Mouse (Mus musculus): ENCODE data around the gene Ctsh. TPM values are rescaled to one million over a fixed set of nuclear protein-coding genes. Genes with fewer than 3 reads are reported as not detected.

Ctsh gene
- polyA plus RNA-seq, 1 experiment from 2014 or later, result 56.6 TPM

DNA sequence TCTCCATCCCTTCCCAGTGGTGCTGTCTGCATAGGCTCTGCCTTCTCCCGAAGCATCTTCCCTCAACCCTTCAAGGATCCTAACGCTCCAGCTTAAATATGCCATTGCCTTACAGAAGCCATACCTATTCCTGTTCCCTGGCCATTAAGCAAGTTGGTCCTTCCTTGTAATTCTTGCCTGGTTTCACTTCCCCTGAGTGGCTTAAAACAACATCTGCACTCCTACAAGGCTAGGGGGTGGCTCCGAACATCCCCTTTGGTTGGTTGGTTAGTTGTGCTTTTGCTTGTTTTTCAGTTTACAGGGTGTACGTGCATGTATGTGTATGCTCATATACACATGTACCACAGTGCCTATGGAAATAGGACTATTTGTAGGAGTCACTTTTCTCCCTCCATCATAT, 32.5 kb upstream of the Ctsh start:
- H3K36me3 ChIP-seq (ENCODE audit: control insufficient read depth, insufficient read depth, low read length), result no peaks in the 10 kb centered on the region
- H3K9ac ChIP-seq (ENCODE audit: low read length), result no peak overlapping the region
- H3K27ac ChIP-seq (replicated peaks in 1 of 2; ENCODE audit: control insufficient read depth in 1 of 2, insufficient read depth in 1 of 2, low read depth in 2 of 2, low read length in 2 of 2), result no peak overlapping the region
- H3K4me3 ChIP-seq (ENCODE audit: control insufficient read depth in 1 of 2, insufficient read depth in 1 of 2, low read depth in 1 of 2, low read length in 2 of 2), result no peak overlapping the region
- no peaks in the 10 kb centered on the region for H3K4me1 ChIP-seq (ENCODE audit: control insufficient read depth in 2 of 2, insufficient read depth in 2 of 2, low read length in 2 of 2)
- ATAC-seq (ENCODE audit: insufficient number of reproducible peaks, insufficient read depth, low FRiP score, low read depth), result no peak
- 77% methylated on average over 4 of the region's 4 CpGs for WGBS
- H3K9me3 ChIP-seq (ENCODE audit: control insufficient read depth, low read length), result no peaks in the 10 kb centered on the region
- no peak overlapping the region for H3K4me2 ChIP-seq (ENCODE audit: low read length)
- no peaks in the 10 kb centered on the region for H3K27me3 ChIP-seq (ENCODE audit: control insufficient read depth, insufficient read depth, low read length)

DNA sequence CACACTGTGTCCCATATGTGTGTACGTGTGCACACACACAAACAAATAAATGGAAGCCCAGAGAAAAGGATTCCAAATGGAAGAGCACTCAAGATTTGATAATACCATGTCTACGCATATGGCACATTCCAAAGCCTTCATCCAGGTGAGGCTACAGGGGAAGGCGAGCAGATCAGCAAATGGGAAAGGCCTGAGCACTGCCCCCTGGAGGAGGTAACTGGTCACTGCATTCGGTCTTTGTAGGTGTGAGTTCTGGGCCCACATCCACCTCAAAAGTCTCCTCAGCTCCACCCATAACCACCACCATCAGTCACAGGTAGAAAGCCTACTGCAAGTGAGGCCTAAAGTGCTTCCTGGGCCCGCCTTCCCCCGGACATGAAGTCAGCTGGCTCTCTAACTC, 26.2 kb upstream of the Ctsh start:
- no peak overlapping the region for H3K9ac ChIP-seq (ENCODE audit: low read length)
- WGBS, result 89% methylated on average over 6 of the region's 6 CpGs

DNA sequence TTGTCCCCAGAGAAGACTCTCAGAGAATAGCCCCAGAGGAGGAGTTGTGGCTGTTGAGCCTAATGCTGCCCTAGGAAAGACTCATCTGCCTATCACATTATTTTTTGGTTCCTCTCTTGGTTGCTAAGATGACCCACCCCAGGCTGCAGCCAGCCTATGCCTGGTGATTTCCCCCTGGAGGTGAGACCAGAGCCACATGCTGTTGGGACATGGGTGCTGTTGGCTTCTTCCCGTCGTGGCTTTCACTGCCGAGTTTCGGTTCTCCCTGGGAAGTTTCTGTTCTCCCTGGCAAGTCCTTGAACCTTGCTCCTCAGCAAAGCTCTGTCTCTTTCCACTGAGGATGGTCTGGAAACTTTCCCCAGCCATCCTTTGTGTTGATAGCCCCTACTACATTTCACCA, 20.0 kb upstream of the Ctsh start:
- H3K27me3 ChIP-seq (ENCODE audit: control insufficient read depth, insufficient read depth, low read length), result no peaks in the 10 kb centered on the region
- no peak overlapping the region for H3K9ac ChIP-seq (ENCODE audit: low read length)
- no peaks in the 10 kb centered on the region for H3K36me3 ChIP-seq (ENCODE audit: control insufficient read depth, insufficient read depth, low read length)
- H3K4me2 ChIP-seq (ENCODE audit: low read length), result no peak overlapping the region
- ATAC-seq (ENCODE audit: insufficient number of reproducible peaks, insufficient read depth, low FRiP score, low read depth), result no peak
- no peak overlapping the region for H3K27ac ChIP-seq (replicated peaks in 1 of 2; ENCODE audit: control insufficient read depth in 1 of 2, insufficient read depth in 1 of 2, low read depth in 2 of 2, low read length in 2 of 2)
- no peak overlapping the region for H3K4me3 ChIP-seq (ENCODE audit: control insufficient read depth in 1 of 2, insufficient read depth in 1 of 2, low read depth in 1 of 2, low read length in 2 of 2)
- no peaks in the 10 kb centered on the region for H3K9me3 ChIP-seq (ENCODE audit: control insufficient read depth, low read length)
- H3K4me1 ChIP-seq (ENCODE audit: control insufficient read depth in 2 of 2, insufficient read depth in 2 of 2, low read length in 2 of 2), result no peaks in the 10 kb centered on the region
- 62% methylated on average over 4 of the region's 4 CpGs for WGBS

More for the DNA sequence above, 26.2 kb upstream of the Ctsh start:
- Histone ChIP-seq H3K27me3 (ENCODE audit: control insufficient read depth, insufficient read depth, low read length) (no peaks in the 10 kb centered on the region), H3K4me1 (ENCODE audit: control insufficient read depth in 2 of 2, insufficient read depth in 2 of 2, low read length in 2 of 2) (no peaks in the 10 kb centered on the region), H3K9me3 (ENCODE audit: control insufficient read depth, low read length) (no peaks in the 10 kb centered on the region), H3K4me2 (ENCODE audit: low read length) (no peak overlapping the region), H3K4me3 (ENCODE audit: control insufficient read depth in 1 of 2, insufficient read depth in 1 of 2, low read depth in 1 of 2, low read length in 2 of 2) (no peak overlapping the region), H3K36me3 (ENCODE audit: control insufficient read depth, insufficient read depth, low read length) (no peaks in the 10 kb centered on the region), H3K27ac (replicated peaks in 1 of 2; ENCODE audit: control insufficient read depth in 1 of 2, insufficient read depth in 1 of 2, low read depth in 2 of 2, low read length in 2 of 2) (no peak overlapping the region)
- ATAC-seq (ENCODE audit: insufficient number of reproducible peaks, insufficient read depth, low FRiP score, low read depth), result no peak

DNA sequence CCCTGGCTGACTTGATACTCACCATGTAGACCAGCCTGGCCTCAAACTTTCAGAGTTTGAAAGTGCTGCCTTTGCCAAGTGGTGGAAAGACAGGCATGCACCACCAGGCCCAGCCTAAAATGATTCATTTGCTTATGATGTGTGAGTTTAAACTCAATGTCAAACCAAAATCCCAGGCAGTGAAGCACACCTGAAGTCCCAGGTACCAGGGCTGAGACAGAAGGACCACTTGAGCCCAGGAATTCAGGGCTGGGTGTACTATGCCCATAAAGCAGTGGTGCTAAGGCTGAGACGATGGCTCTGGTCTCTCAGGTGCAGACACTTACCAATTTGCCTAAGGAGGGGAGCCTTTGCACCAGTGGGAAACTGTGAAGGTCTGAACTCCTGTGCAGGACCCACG, 18.8 kb upstream of the Ctsh start:
- no peak overlapping the region for H3K27ac ChIP-seq (replicated peaks in 1 of 2; ENCODE audit: control insufficient read depth in 1 of 2, insufficient read depth in 1 of 2, low read depth in 2 of 2, low read length in 2 of 2)
- H3K4me3 ChIP-seq (ENCODE audit: control insufficient read depth in 1 of 2, insufficient read depth in 1 of 2, low read depth in 1 of 2, low read length in 2 of 2), result no peak overlapping the region
- WGBS, result 67% methylated on average over 2 of the region's 2 CpGs
- H3K9ac ChIP-seq (ENCODE audit: low read length), result no peak overlapping the region
- H3K4me2 ChIP-seq (ENCODE audit: low read length), result no peak overlapping the region
- H3K4me1 ChIP-seq (ENCODE audit: control insufficient read depth in 2 of 2, insufficient read depth in 2 of 2, low read length in 2 of 2), result no peaks in the 10 kb centered on the region
- no peaks in the 10 kb centered on the region for H3K36me3 ChIP-seq (ENCODE audit: control insufficient read depth, insufficient read depth, low read length)
- H3K9me3 ChIP-seq (ENCODE audit: control insufficient read depth, low read length), result no peaks in the 10 kb centered on the region
- no peak for ATAC-seq (ENCODE audit: insufficient number of reproducible peaks, insufficient read depth, low FRiP score, low read depth)
- H3K27me3 ChIP-seq (ENCODE audit: control insufficient read depth, insufficient read depth, low read length), result no peaks in the 10 kb centered on the region

DNA sequence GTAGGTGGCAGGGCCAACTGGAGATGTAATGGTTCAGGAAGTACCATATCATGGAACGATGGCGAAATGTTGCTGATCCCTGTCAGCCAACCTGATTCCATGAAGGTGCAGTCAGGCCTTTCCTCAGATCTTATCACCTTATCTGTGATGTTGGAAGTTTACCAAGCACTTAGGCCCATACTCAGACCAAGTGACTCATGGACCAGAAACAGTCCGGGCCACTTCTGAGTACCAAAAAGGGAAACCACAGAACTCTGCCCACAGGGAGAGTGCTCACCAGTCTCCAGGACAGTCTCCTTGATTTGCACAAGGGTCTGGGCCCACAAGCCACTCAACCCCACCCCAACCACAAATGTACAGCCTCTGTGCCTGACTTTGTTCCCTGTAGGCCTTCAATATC, 18.2 kb upstream of the Ctsh start:
- WGBS, result 81% methylated on average over 3 of the region's 3 CpGs
- Histone ChIP-seq H3K27me3 (ENCODE audit: control insufficient read depth, insufficient read depth, low read length) (no peaks in the 10 kb centered on the region), H3K4me3 (ENCODE audit: control insufficient read depth in 1 of 2, insufficient read depth in 1 of 2, low read depth in 1 of 2, low read length in 2 of 2) (no peak overlapping the region), H3K9me3 (ENCODE audit: control insufficient read depth, low read length) (no peaks in the 10 kb centered on the region), H3K36me3 (ENCODE audit: control insufficient read depth, insufficient read depth, low read length) (no peaks in the 10 kb centered on the region), H3K4me2 (ENCODE audit: low read length) (no peak overlapping the region), H3K9ac (ENCODE audit: low read length) (no peak overlapping the region), H3K4me1 (ENCODE audit: control insufficient read depth in 2 of 2, insufficient read depth in 2 of 2, low read length in 2 of 2) (no peaks in the 10 kb centered on the region), H3K27ac (replicated peaks in 1 of 2; ENCODE audit: control insufficient read depth in 1 of 2, insufficient read depth in 1 of 2, low read depth in 2 of 2, low read length in 2 of 2) (no peak overlapping the region)
- no peak for ATAC-seq (ENCODE audit: insufficient number of reproducible peaks, insufficient read depth, low FRiP score, low read depth)

DNA sequence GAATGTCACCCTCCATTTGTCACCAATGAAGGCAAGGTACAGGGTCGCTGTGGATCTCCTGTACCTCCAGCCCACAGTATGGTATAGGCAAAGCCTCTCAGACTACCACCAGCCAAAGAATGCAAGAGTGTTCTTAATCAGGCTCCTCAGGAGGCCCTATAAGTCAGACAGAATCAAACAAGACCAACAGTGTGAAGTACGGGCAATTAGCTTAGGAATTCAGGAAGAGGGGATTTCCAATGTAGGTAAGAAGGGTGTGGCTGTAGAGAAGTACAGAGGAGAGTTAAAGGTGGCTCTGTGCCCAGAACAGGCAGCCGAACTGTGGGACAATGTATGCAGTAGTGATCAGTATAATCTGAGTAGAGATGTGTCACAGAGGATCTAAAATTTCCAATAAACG, 17.6 kb upstream of the Ctsh start:
- H3K4me1 ChIP-seq (ENCODE audit: control insufficient read depth in 2 of 2, insufficient read depth in 2 of 2, low read length in 2 of 2), result no peaks in the 10 kb centered on the region
- H3K27ac ChIP-seq (replicated peaks in 1 of 2; ENCODE audit: control insufficient read depth in 1 of 2, insufficient read depth in 1 of 2, low read depth in 2 of 2, low read length in 2 of 2), result no peak overlapping the region
- ATAC-seq (ENCODE audit: insufficient number of reproducible peaks, insufficient read depth, low FRiP score, low read depth), result no peak
- H3K4me2 ChIP-seq (ENCODE audit: low read length), result no peak overlapping the region
- H3K27me3 ChIP-seq (ENCODE audit: control insufficient read depth, insufficient read depth, low read length), result no peaks in the 10 kb centered on the region
- H3K36me3 ChIP-seq (ENCODE audit: control insufficient read depth, insufficient read depth, low read length), result no peaks in the 10 kb centered on the region
- no peaks in the 10 kb centered on the region for H3K9me3 ChIP-seq (ENCODE audit: control insufficient read depth, low read length)
- H3K9ac ChIP-seq (ENCODE audit: low read length), result no peak overlapping the region
- no peak overlapping the region for H3K4me3 ChIP-seq (ENCODE audit: control insufficient read depth in 1 of 2, insufficient read depth in 1 of 2, low read depth in 1 of 2, low read length in 2 of 2)
- 76% methylated on average over 4 of the region's 4 CpGs for WGBS

DNA sequence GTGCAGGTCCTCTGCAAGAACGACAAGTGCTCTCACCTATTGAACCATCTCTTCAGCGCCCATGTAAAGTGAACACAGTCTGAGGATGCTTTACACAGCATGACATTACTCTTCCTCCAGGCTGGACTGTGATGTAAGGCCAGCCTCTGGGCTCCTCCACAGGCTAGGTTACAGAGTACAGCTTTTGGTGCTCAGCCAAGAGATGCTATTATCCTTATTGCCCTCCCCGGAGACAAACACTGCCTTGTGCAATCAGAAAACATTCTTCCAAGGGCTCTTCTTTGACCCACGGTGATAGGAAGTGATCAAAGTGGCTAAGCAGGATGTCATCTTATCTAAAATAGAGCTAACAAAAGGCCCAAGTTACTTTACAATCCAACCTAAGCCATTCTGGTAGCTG, 15.4 kb upstream of the Ctsh start:
- H3K9ac ChIP-seq (ENCODE audit: low read length), result no peak overlapping the region
- no peaks in the 10 kb centered on the region for H3K27me3 ChIP-seq (ENCODE audit: control insufficient read depth, insufficient read depth, low read length)
- no peak overlapping the region for H3K4me3 ChIP-seq (ENCODE audit: control insufficient read depth in 1 of 2, insufficient read depth in 1 of 2, low read depth in 1 of 2, low read length in 2 of 2)
- H3K27ac ChIP-seq (replicated peaks in 1 of 2; ENCODE audit: control insufficient read depth in 1 of 2, insufficient read depth in 1 of 2, low read depth in 2 of 2, low read length in 2 of 2), result no peak overlapping the region
- H3K4me2 ChIP-seq (ENCODE audit: low read length), result no peak overlapping the region
- H3K4me1 ChIP-seq (ENCODE audit: control insufficient read depth in 2 of 2, insufficient read depth in 2 of 2, low read length in 2 of 2), result no peaks in the 10 kb centered on the region
- H3K36me3 ChIP-seq (ENCODE audit: control insufficient read depth, insufficient read depth, low read length), result no peaks in the 10 kb centered on the region
- H3K9me3 ChIP-seq (ENCODE audit: control insufficient read depth, low read length), result no peaks in the 10 kb centered on the region
- ATAC-seq (ENCODE audit: insufficient number of reproducible peaks, insufficient read depth, low FRiP score, low read depth), result no peak
- 62% methylated on average over 4 of the region's 4 CpGs for WGBS

DNA sequence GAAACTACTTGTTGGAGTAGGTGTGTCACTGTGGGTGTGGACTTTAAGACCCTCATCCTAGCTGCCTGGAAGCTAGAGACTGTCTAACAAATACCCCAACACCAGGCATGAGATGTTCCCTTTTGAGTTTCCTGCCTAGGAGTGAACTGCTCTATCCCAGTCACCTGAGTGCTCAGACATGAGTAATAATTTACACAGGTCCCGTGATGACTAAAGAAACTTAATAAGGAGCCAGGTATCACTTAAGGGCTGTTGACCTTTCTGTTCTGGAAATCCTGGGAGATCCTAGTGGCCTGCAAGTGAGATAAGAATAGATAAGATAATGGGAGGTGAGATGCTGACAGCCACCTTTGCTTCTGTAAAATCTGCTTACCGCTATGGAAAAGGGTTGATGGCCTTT, 13.0 kb upstream of the Ctsh start:
- H3K9ac ChIP-seq (ENCODE audit: low read length), result no peak overlapping the region
- no peaks in the 10 kb centered on the region for H3K36me3 ChIP-seq (ENCODE audit: control insufficient read depth, insufficient read depth, low read length)
- no peak overlapping the region for H3K27ac ChIP-seq (replicated peaks in 1 of 2; ENCODE audit: control insufficient read depth in 1 of 2, insufficient read depth in 1 of 2, low read depth in 2 of 2, low read length in 2 of 2)
- H3K4me2 ChIP-seq (ENCODE audit: low read length), result no peak overlapping the region
- H3K4me1 ChIP-seq (ENCODE audit: control insufficient read depth in 2 of 2, insufficient read depth in 2 of 2, low read length in 2 of 2), result no peaks in the 10 kb centered on the region
- WGBS, result 40% methylated on average over 2 of the region's 2 CpGs
- no peaks in the 10 kb centered on the region for H3K27me3 ChIP-seq (ENCODE audit: control insufficient read depth, insufficient read depth, low read length)
- no peak for ATAC-seq (ENCODE audit: insufficient number of reproducible peaks, insufficient read depth, low FRiP score, low read depth)
- H3K9me3 ChIP-seq (ENCODE audit: control insufficient read depth, low read length), result no peaks in the 10 kb centered on the region
- no peak overlapping the region for H3K4me3 ChIP-seq (ENCODE audit: control insufficient read depth in 1 of 2, insufficient read depth in 1 of 2, low read depth in 1 of 2, low read length in 2 of 2)
